Mouse (Mus musculus) ES-Bruce4 (cell line): Measurements from ENCODE around the gene Ldb3. TPM values are rescaled to one million over a fixed set of nuclear protein-coding genes. Genes with fewer than 3 reads are reported as not detected.

Source experiments
- H3K27ac ChIP-seq: 2 replicates; pipeline ENCODE4 v1.5.1; 2012; ENCODE audit warnings: low read length, inconsistent platforms; ENCODE audit not compliant: insufficient read depth
- H3K27me3 ChIP-seq: 2 replicates; pipeline ENCODE4 v1.6.1; 2012; ENCODE audit warnings: mild to moderate bottlenecking, low read length, inconsistent platforms; ENCODE audit not compliant: control insufficient read depth, poor library complexity, insufficient read depth, severe bottlenecking
- H3K36me3 ChIP-seq: 2 replicates; pipeline ENCODE4 v1.6.1; 2012; ENCODE audit warnings: inconsistent platforms, mild to moderate bottlenecking, low read length, moderate library complexity; ENCODE audit not compliant: control insufficient read depth, poor library complexity, insufficient read depth, severe bottlenecking
- H3K4me1 ChIP-seq: one replicate; pipeline ENCODE4 v1.8.1; 2011; ENCODE audit warnings: low read length; ENCODE audit not compliant: control insufficient read depth, insufficient read depth
- H3K4me3 ChIP-seq: 2 replicates; pipeline ENCODE4 v1.5.1; 2011; ENCODE audit warnings: low read depth, mild to moderate bottlenecking, low read length
- H3K9ac ChIP-seq: 2 replicates; pipeline ENCODE4 v1.6.1; 2012; ENCODE audit warnings: low read depth, mild to moderate bottlenecking, inconsistent platforms; ENCODE audit not compliant: poor library complexity, severe bottlenecking
- H3K9me3 ChIP-seq: replicated peaks from 2 replicates; pipeline ENCODE4 v1.6.1; 2012; ENCODE audit warnings: mild to moderate bottlenecking, low read length, inconsistent platforms; ENCODE audit not compliant: control insufficient read depth, poor library complexity, insufficient read depth, severe bottlenecking
- CTCF ChIP-seq: IDR thresholded peaks from one replicate; pipeline ENCODE4 v1.8.1; 2011; ENCODE audit warnings: low read depth, low read length
- EP300 ChIP-seq: IDR thresholded peaks from 2 replicates; pipeline ENCODE4 v1.6.1; 2011; ENCODE audit warnings: low read depth, low read length; ENCODE audit not compliant: insufficient read depth
- POLR2A ChIP-seq: IDR thresholded peaks from one replicate; pipeline ENCODE4 v1.8.1; 2011; ENCODE audit warnings: low read length; ENCODE audit not compliant: insufficient read depth
- polyA plus RNA-seq: library from polyadenylated mRNA; stranded (reverse); fragments of >200 nt; gene quantifications from 2 replicates; pipeline ENCODE4 v1.2.4, GENCODE M21; 2011; ENCODE audit warnings: low read depth; ENCODE audit not compliant: missing spikeins, insufficient read depth, insufficient read length

Gene Ldb3
- polyA plus RNA-seq, 1 experiment, result 4.0 TPM

DNA sequence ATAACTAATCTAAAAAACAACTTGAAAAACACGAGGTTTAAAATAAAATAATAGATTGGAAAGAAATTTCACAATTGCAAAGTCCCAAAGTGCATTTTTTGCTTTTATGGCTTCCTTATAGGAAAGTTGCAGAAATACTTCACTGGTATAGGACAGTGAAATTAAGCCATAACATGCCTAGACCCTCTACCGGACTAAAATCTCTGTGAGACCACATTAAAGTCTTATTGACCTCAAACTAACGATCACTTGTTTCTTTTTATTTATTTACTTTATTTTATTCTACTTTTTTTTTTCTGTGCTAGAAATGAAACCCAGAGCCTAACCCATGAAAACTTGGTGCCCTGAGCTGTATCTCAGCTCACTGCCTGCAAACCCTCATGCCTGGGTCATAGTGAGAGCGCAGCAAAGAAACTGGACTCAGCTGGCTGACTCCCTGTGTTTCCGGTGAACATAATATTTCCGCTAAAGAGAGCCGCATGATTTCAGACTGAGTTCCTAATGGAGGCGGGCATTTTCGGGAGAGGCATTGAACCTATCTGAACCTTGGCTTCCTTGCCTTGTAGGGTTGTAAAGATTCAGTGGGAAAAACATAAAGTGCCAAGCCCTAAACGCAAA is 71.4 kb downstream of the Ldb3 start:
- TF ChIP-seq POLR2A (no peak), CTCF (no peak), EP300 (no peak)

DNA sequence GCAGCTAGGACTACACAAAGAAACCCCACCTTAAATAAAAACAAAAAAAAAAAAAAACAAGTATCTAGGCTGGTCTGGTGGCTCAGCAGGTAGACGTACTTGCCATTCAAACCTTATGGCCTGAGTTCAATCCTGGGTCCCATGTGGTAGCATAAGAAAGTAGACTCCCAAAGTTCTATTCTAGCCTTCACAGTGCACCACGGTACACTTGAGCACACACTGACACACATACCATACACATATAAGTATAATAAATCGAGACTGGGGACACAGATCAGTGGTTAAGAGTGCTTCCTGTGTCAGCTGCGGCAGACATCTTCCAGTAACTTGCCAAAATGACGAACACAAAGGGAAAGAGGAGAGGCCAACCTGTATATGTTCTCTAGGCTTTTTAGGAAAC is 72.6 kb downstream of the Ldb3 start:
- TF ChIP-seq CTCF, result no peak
- no peak for TF ChIP-seq POLR2A
- TF ChIP-seq EP300, result no peak
- Histone ChIP-seq H3K27ac (no peak overlapping the region), H3K36me3 (no peaks in the 10 kb centered on the region), H3K4me3 (no peak overlapping the region), H3K4me1 (no peaks in the 10 kb centered on the region), H3K27me3 (no peaks in the 10 kb centered on the region), H3K9me3 (peaks cover 7% of the 10 kb centered on the region), H3K9ac (no peak overlapping the region)

More for the DNA sequence above, 71.4 kb downstream of the Ldb3 start:
- H3K9ac ChIP-seq, result no peak overlapping the region
- no peaks in the 10 kb centered on the region for H3K4me1 ChIP-seq
- no peaks in the 10 kb centered on the region for H3K27me3 ChIP-seq
- no peak overlapping the region for H3K27ac ChIP-seq
- H3K4me3 ChIP-seq, result no peak overlapping the region
- peaks cover 7% of the 10 kb centered on the region for H3K9me3 ChIP-seq
- H3K36me3 ChIP-seq, result no peaks in the 10 kb centered on the region

DNA sequence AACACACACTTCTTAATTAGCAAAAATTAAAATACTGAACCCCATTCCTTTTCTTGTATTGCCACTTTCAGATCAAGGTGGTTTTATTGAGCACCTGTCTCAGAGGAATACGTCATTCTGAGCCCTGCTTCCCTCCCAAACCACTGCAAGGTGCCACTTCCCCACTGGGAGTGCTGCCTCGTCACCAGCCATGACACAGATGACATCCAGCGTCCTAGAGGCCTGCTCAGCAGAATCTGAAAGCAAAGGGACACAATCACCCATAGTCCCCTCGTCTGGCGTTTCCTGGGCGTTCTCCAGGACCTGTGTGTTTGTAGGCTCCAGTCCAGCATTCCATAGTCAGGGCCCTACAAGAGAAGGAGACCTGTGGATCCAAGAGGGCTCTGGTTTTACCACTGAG is 74.4 kb downstream of the Ldb3 start:
- no peak for TF ChIP-seq POLR2A
- no peak for TF ChIP-seq EP300
- TF ChIP-seq CTCF, result no peak
- Histone ChIP-seq H3K27ac (no peak overlapping the region), H3K4me3 (no peak overlapping the region), H3K9ac (no peak overlapping the region), H3K36me3 (no peaks in the 10 kb centered on the region), H3K4me1 (no peaks in the 10 kb centered on the region), H3K9me3 (peaks cover 7% of the 10 kb centered on the region), H3K27me3 (no peaks in the 10 kb centered on the region)

DNA sequence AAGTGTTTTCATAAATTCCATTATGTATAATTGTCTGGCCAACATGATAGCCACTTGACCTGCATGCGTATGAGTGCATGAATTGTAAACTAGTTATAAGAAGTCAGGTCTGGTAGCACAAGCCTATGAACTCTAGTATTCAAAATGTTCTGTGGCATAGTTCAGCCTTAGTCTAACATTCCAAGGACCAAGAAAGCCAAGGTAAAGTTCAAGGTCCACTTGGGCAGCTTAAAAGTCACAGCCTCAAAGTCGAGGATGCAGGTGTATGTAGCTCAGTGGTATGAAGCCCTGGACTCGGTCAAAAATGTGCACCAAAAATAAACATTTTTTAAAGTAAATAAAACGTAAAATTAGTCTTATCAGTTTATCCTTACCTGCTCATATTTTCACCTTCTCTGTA is 75.9 kb downstream of the Ldb3 start:
- Histone ChIP-seq H3K36me3 (no peaks in the 10 kb centered on the region), H3K9ac (no peak overlapping the region), H3K27ac (no peak overlapping the region), H3K27me3 (no peaks in the 10 kb centered on the region), H3K9me3 (peaks cover 7% of the 10 kb centered on the region), H3K4me3 (no peak overlapping the region), H3K4me1 (no peaks in the 10 kb centered on the region)
- TF ChIP-seq EP300, result no peak
- no peak for TF ChIP-seq POLR2A
- no peak for TF ChIP-seq CTCF

DNA sequence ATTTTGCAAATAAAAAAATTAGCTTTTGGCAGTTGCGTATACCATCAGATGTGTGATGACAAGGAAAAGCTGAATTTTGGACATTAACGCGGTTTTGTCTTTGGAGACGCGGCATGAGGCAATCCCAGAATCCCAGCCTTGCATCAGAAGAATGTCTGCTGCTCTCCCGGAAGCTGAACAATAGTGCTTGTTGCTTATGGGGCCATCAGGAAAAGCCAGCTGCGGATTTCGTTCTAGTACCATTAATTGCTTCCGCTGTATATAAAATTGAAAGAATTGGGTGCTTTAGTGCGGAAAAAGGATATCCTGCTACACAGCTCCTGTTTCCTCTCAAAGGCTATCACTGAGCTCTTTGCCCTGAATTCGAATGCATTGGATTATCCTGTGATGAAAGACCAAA is 76.6 kb downstream of the Ldb3 start:
- Histone ChIP-seq H3K27ac (no peak overlapping the region), H3K36me3 (no peaks in the 10 kb centered on the region), H3K4me3 (no peak overlapping the region), H3K9ac (no peak overlapping the region), H3K9me3 (peaks cover 7% of the 10 kb centered on the region), H3K27me3 (no peaks in the 10 kb centered on the region), H3K4me1 (no peaks in the 10 kb centered on the region)
- no peak for TF ChIP-seq EP300
- no peak for TF ChIP-seq POLR2A
- no peak for TF ChIP-seq CTCF

DNA sequence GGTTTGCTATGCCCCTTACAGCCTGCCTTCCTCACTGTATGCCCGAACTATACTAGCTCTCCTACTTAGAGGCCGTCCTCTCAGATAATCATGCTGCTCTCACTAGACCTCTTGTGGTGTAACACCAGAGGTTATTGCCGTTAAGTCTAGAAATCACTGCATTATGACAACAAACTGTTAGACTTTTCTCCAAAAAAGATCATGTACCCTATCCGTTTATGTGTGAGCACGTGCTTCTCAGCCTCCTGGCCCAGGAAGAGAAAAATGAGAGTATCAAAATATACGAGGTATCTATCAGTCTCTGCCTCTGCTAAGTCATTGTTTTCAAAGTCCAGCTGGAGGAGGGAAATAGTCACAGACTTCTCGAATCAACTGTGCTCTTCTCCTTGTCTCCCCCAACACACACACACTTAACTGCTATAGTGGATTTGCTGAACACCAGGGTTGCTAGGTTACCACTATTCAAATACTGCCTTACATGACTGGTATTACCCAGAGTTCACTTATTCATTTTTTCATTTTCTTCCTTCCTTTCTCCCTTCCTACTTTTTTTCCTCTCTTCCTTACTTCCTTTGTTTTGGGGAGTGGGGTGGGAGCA is 79.5 kb downstream of the Ldb3 start:
- Histone ChIP-seq H3K4me3 (no peak overlapping the region), H3K27me3 (no peaks in the 10 kb centered on the region), H3K4me1 (no peaks in the 10 kb centered on the region), H3K9ac (no peak overlapping the region), H3K36me3 (no peaks in the 10 kb centered on the region), H3K27ac (no peak overlapping the region), H3K9me3 (peaks cover 7% of the 10 kb centered on the region)
- TF ChIP-seq POLR2A (no peak), EP300 (no peak), CTCF (no peak)
